Mouse (Mus musculus): Measurements from ENCODE around the gene Prune2.

- TF ChIP-seq CTCF (IDR thresholded peaks at IDR 0.05) (no peak), EP300 (IDR thresholded peaks at IDR 0.05) (no peak)
Measured at GRCm38 (mm10) chr19:17024748-17025147, 68.8 kb downstream of the Prune2 start.
